Mouse (Mus musculus) right cerebral cortex, postnatal 4 days (tissue): Measurements from ENCODE around the gene Olfr1493-ps1.

Experiments
- DNase-seq: peaks from one replicate; pipeline ENCODE4 v3.0.0-alpha.2; 2022

The Olfr1493-ps1 gene

DNA sequence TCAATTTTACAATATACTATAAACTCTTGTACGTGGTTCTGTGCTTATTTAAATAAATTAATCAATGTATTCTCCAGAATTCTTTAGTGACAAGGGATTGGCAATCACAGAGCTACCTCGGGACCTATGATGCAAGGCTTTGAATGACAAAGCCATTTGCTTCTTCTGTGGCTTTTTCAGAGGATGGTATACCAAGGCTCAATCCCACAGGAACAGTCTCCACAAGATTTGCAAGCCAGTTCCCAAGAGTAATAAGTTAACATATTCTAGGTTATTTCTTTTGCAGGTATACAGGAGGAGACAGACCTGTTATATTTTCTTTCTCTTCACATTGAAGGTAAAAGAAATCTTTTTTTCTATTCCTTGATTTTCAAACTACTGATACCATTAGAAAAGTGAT is at the start of gene Olfr1493-ps1:
TSS of gene Olfr1493-ps1 (plus strand) at position 301 of the 400 bp plus-strand sequence.
- DNase-seq: no peak

- DNase-seq: no peak
Observed at GRCm38 (mm10) chr19:13696968-13697367, 26.1 kb upstream of the Olfr1493-ps1 start, which contains the start of gene Olfr1491. Gene Olfr1491 (plus strand): TSS chr19:13697268.

DNA sequence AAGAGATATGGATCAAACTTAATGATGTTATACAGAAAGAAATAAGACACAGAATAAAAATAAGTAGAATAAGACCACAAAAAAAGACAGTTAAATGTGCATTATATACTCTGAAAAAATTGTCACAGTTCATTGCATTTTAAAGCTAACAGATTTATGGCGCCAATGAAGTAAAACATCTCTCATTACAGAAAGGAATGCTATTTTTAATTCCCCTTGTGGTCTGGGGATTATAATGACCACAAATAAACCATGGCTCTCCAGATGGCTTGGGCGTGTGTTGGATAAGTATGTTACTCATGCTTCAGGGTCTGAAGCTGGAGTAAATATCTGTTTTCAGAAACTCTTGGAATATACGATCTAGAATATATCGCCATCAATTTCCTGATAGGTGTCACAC is 16.4 kb downstream of the Olfr1493-ps1 start, which contains the start of gene Olfr1494:
TSS of gene Olfr1494 (plus strand) at position 301 of the 400 bp plus-strand sequence.
- DNase-seq: no peak

- no peak for DNase-seq
Observed at GRCm38 (mm10) chr19:13749366-13749765, 26.3 kb downstream of the Olfr1493-ps1 start.

DNA sequence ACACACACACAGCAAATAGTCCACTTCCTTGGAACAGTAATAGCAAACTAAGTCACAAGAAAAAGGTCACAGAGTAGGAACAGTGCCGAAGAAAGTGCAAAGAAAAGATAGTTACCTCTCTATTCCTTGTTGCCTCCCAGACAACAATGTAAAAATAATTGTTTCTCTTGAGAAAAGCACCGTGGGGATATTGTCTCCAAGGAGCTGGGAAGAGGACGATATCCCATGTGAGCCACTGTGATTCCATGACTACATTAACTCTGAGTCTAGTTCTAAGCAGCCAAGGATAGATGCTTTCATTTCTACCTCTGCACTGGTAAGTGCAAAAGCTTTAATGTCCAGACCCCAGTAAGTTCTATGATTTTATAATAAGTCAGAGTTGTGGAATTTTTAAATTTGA is 41.2 kb downstream of the Olfr1493-ps1 start, which contains the start of gene Olfr1495:
TSS of gene Olfr1495 (plus strand) at position 301 of the 400 bp plus-strand sequence.
- no peak for DNase-seq

- DNase-seq: no peak
Observed at GRCm38 (mm10) chr19:13768565-13769276, 45.6 kb downstream of the Olfr1493-ps1 start.

DNA sequence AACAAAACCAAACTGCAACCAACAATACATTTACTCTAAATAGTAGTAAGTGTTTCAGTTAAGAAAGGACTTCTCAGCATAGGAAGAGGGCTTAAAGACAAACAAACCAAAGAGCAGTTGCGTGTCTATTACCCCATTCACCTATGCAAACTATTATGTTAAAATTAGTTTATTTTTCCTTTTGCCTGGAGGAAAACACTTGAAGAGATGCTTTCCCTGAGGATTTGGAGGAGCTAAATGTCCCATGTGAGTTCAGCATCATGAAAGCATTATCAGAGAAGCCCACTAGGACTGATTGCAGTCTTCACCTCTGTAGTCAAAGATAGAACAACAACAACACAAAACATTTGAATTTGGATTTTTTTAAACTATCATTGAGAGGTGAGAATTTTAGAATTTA is 54.5 kb downstream of the Olfr1493-ps1 start, which contains the start of gene Olfr1496:
TSS of gene Olfr1496 (plus strand) at position 301 of the 400 bp plus-strand sequence.
- no peak for DNase-seq
